Mouse (Mus musculus): ENCODE data around the gene Stat4.

Gene Stat4

GRCm38 (mm10) chr1:51986848-51987247 is at the start of gene Stat4:
Stat4 (plus strand) TSS chr1:51987148.
- DNase-seq: no peak

DNA sequence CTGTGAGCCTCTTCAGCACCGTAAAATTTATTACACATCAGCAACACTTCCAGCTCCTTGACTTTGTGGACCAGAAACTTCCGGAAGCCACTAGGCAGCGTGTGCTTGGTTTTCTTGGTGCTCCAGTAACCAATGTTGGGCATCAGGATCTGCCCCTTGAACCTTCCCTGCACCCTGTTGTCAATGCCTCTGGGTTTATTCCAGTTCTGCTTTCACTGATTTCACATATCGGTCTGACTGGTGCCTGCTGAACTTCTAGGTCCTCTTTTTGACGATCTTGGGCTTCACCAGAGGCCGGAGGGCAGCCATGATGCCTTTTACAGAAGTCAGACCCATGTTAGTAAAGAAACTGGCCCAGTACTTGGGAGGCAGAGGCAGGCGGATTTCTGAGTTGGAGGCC is 48.6 kb upstream of the Stat4 start:
- DNase-seq: no peak

GRCm38 (mm10) chr1:51944755-51945154 is 42.2 kb upstream of the Stat4 start:
- DNase-seq: peak; percentile 23

DNA sequence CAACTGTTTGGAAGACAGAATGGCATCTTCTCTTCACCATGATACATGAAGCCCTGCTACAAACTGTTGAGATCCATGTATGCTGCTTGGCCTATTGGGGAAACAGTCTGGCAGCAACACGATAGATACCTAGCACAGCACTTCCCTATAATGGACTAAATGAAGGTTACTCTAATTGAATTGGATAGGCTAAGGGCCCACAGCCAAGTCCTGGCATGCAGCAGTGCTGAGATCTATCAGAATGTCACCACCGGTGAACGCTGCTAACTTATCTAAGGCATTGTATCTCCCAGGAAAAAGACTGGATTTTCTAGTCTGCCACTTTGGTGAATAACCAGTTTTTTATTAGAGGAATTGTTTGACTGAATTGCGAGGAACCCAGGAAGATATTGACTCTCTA is 39.8 kb upstream of the Stat4 start:
- no peak for DNase-seq

DNA sequence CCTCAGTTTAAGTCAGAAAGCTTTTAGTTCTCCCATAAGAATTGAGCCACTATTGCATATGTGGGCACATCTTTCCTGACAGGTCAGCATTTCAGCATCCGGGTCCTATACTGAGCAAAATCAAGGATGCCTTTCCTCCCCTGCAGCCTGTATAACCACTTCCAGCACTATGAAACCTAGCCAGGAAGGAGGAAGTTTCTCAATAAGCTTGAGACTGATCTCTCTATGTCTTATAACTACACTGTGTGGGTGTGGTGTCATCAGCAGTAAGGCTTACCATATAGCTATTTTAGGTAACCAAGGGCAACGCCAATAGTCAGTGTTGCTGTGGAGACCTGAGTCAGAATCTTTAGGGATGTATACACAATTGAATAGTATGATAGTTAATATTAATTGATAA is 22.3 kb upstream of the Stat4 start:
- no peak for DNase-seq

DNA sequence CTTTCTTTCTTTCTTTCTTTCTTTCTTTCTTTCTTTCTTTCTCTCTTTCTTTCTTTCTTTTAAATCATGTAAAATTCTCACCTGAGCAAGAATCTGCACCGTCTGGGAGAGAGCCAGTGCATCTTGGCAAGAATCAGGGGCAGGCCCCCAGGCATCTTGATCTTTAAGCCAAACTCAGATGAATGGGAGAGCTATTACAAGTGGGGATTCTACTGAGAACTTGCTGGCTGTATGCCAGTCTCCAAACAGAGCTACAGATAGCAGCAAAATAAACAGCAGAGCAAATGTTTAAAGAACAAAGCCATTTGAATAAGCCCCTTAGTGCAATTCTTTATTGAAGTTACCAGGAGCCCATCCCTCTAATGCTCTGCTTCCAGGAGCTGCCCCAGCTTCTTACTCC is 18.0 kb upstream of the Stat4 start:
- DNase-seq: no peak

- DNase-seq: no peak
These were observed 16.8 kb upstream of the Stat4 start for GRCm38 (mm10) chr1:51970182-51970581.

DNA sequence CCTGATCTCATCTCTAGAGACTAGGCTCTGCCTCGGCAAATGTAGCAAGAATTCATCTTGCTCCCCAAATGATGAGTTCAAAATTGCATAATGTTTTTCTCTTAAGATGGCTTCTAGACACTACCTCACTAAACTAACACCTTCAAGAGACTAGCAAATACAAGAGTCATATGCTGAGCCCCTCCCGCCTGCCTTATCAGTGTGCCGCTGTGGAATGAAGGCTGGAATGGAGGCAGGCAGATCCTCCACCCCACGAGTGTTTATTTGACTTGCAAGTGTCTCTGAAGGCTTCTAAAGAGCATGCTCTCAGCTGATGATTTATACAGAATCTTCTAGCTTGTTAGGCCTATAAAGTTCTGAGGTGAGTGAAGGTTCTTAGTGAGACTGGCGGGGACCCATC is 11.4 kb upstream of the Stat4 start:
- no peak for DNase-seq

- DNase-seq: no peak
These were observed 7.9 kb upstream of the Stat4 start for GRCm38 (mm10) chr1:51979048-51979447.

DNA sequence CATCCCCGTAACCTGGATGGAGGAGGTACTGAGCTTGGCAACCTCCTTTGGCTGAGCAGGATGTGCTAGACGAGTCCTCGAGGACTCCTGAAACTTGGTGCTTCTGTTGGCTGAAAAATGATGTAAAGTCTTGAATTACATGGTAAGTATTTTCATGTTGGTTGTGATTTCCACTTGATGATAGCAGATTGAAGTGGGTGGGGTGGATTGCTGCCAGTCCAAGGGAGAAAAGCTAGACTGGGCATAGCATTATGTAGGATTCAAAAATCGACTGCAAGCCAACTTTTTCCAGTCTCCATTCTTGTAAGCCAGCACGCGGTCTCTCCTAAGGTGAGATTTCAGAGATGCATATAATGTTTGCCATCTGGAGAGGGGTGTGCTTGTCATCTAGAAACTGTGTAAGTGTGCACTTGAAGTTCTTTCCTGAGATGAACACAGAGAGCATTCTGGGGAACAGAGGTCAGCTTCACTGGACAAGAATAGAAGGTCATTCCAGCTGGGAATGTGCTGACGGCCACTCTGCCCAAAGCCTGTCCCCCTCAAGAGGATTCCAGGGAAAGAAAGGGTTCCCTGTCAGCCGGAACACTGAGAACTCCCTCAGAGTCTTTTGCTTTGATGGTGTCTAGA is 5.1 kb downstream of the Stat4 start:
- no peak for DNase-seq

DNA sequence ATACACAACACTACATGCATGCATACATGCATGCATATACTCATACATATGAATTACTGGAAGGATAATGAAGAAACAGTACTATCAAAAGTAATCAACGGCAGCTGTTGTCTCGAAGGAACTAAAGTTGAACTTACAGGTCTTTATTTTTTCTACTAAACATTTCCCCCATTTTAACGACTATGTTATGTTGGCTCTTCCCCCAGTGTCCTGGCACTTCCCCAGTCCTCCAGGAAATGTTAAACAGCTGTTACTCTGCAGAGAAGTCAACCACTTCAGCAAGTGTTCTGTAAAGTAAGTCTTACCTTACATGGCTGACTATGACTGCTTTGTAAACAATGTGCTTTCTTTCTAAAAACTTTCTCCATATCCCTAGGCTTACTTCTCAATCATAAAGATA is 9.1 kb downstream of the Stat4 start:
- DNase-seq: no peak

- no peak for DNase-seq
These were observed 10.1 kb downstream of the Stat4 start for GRCm38 (mm10) chr1:51996751-51997659.

DNA sequence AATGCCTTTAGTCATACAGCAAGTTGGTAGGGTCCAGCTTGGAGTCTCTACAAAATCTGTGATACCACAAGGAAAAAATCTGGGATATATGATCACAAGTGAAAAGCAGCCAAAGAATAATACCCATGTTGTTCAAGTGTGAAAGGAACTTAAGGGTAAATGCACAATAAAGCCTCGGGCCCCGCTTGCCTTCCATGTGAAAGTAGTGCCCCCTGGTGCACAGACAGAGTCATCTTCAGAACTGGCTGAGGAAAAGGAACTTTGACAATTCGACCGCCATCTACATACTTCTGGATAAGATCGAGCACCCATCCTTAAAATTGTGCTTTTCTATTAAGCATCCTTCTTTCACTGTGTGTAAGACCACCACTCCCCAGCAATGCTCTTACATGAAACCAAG is 11.6 kb downstream of the Stat4 start:
- DNase-seq: peak; percentile 9

DNA sequence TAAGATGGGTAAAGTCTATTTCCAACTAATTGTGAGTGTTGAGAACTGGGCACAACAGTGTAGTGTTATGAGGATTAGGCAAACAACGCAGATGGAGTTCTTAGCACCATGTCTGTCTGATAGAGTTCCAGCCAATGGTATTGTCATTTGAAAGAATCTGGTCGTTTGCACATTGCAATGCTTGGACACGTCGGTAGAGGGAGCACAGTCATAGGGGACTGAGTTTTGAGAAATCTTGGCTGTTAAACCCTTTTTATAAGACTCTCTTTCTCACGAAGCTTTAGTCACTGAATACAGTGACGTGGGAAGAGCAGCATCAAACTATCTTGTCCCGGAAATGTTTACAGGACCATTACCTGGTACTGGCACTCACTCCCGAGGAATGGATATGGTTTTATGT is 17.1 kb downstream of the Stat4 start:
- peak; percentile 59 for DNase-seq

GRCm38 (mm10) chr1:52008443-52008842 is 21.5 kb downstream of the Stat4 start:
- DNase-seq: no peak

DNA sequence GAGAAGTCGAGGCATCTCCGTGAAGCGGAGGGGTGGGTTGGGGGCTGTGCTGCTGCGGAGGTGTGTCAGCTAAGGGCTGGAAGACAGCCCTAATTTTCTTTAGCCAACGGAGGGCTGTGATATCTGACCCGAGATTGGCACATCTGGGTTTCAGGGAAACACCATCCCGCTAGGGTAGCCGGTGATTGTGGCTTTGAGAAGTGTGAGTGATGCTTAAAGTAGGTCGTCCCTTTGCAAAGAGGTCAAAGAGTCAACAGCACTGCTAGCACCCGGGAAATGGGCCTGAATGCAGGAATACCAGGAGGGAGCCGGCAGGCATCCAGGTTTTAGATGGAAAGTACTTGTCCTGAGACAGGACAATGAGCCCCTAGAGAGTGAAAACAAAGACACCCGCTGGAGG is 22.0 kb downstream of the Stat4 start:
- no peak for DNase-seq

- no peak for DNase-seq
These were observed 23.8 kb downstream of the Stat4 start for GRCm38 (mm10) chr1:52010741-52011140.

DNA sequence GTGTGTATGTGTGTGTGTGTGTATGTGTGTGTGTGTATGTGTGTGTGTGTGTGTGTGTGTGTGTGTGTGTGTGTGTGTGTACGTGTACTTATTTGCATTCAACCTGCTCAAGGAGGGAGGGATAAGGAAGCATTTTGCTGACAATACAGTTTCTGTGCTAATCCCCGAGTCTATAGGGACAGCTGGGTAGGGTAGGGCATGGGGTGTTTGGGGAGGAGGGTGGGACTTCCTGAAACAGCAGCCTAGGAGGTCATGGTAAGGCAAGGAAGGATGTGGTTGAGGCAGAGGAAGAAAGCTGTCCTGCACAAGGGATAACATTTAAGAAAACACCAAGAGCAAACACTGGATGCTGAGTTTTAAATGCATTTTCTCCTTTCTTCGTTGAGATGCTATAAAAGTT is 24.3 kb downstream of the Stat4 start:
- DNase-seq: no peak

DNA sequence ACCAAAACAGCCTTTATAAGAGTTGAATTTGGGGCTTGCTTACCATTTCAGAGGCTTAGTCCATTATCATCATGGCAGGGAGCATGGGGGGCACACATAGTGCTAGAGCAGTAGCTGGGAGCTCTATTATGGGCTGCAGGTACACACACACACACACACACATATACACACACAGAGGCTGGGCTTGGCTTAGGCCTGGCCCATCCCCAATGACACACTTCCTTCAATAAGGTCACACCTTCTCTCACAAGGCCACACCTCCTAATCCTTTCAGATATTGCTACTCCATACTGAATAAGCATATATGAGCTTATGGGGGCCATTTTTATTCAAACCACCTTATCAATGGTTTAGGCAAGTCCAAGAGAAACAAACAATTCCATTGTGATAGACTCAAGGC is 25.3 kb downstream of the Stat4 start:
- no peak for DNase-seq

- no peak for DNase-seq
These were observed 25.8 kb downstream of the Stat4 start for GRCm38 (mm10) chr1:52012757-52013156.

DNA sequence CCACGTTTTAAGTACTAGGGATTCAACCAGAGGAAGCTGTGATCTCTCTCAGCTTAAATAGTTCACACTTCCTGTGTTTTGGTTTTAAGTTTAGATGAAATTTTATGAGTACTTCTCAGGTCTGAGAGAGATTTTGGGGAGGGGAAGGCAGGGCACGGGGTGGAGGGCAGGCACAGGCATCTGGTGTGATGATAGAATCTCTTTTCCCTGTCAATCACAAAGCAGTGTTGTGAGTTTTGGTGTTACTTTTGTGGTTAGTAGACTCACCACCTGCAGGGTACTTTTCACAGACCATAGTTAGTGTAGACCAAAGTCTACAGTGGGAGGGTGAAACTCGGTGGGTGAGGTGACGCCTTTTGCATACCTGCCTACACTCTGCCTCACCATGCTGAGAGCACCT is 32.7 kb downstream of the Stat4 start:
- DNase-seq: no peak

GRCm38 (mm10) chr1:52021936-52022725 is 35.2 kb downstream of the Stat4 start:
- DNase-seq: no peak

- no peak for DNase-seq
These were observed 41.7 kb downstream of the Stat4 start for GRCm38 (mm10) chr1:52028686-52029085.

All from kidney, adult 18-20 months (tissue).